Mouse (Mus musculus) heart, postnatal 14 days (tissue): ENCODE results near the gene Rnf151. TPM values are rescaled to one million over a fixed set of nuclear protein-coding genes. Genes with fewer than 3 reads are reported as not detected.
A peak's percentile ranks its signal among the peaks of the same experiment; 100 is the strongest.
"Not testable (repeated sequence)": the region's sequence is repeated elsewhere in the genome, so short reads cannot be mapped to it uniquely, and the experiment has no call there.

ENCODE experiments used
- DNase-seq, 2 experiments: peaks; one replicate each; pipeline ENCODE4 v3.0.0; 2021 to 2022
- intact Hi-C: fragments of 180-260 bp; cut with DNase I; formaldehyde crosslinking; loops from one replicate; pipeline ENCODE4 v1.15.1; 2025
- total RNA-seq, 2 experiments: library from RNA; stranded (reverse); gene quantifications; 2 replicates each; pipeline ENCODE4 v1.2.3; 2021

Rnf151 gene
- total RNA-seq, 2 experiments from 2014 or later: not detected

- intact Hi-C loops: no loop called here
These were observed 15.7 kb upstream of the Rnf151 start for GRCm38 (mm10) chr17:24733434-24734050.

GRCm38 (mm10) chr17:24732233-24732935, 14.5 kb upstream of the Rnf151 start:
- intact Hi-C loops: no loop called here

More at GRCm38 (mm10) chr17:24733434-24734050, 15.7 kb upstream of the Rnf151 start:
- DNase-seq: no peak

GRCm38 (mm10) chr17:24730787-24731186, 12.9 kb upstream of the Rnf151 start:
- no peak for DNase-seq
- intact Hi-C loops: no loop called here

More at GRCm38 (mm10) chr17:24732233-24732935, 14.5 kb upstream of the Rnf151 start:
- DNase-seq: peak; percentile 59 to 66

GRCm38 (mm10) chr17:24729067-24729466, 11.2 kb upstream of the Rnf151 start:
- DNase-seq: peak in 1 of 2 experiments; percentile 47
- intact Hi-C loops: no loop called here

GRCm38 (mm10) chr17:24728184-24728583, 10.3 kb upstream of the Rnf151 start:
- DNase-seq: no peak
- intact Hi-C loops: no loop called here

GRCm38 (mm10) chr17:24727618-24728017, 9.8 kb upstream of the Rnf151 start, which contains the start of gene Rpl3l:
Gene Rpl3l (plus strand): TSS chr17:24727820.
- peak; percentile 41 to 51 for DNase-seq
- intact Hi-C loops: no loop called here

GRCm38 (mm10) chr17:24725637-24726390, 8.0 kb upstream of the Rnf151 start:
- DNase-seq: no peak
- intact Hi-C loops: no loop called here

- peak; percentile 98 to 99 for DNase-seq
- intact Hi-C loops: no loop called here
These were observed 6.3 kb upstream of the Rnf151 start, which contains the start of gene Ndufb10 for GRCm38 (mm10) chr17:24724184-24724583. Gene Ndufb10 (minus strand): TSS chr17:24724478.

GRCm38 (mm10) chr17:24723881-24724180, 6.0 kb upstream of the Rnf151 start:
- DNase-seq: peak in 1 of 2 experiments; percentile 42
- intact Hi-C loops: no loop called here

- intact Hi-C loops: no loop called here
- no peak for DNase-seq
These were observed 5.4 kb upstream of the Rnf151 start for GRCm38 (mm10) chr17:24723122-24723880.

- intact Hi-C loops: no loop called here
- DNase-seq: no peak
These were observed 4.5 kb upstream of the Rnf151 start for GRCm38 (mm10) chr17:24722220-24722924.

- intact Hi-C loops: not testable (repeated sequence)
These were observed 3.6 kb upstream of the Rnf151 start for GRCm38 (mm10) chr17:24721383-24721955.

GRCm38 (mm10) chr17:24720616-24721015, 2.8 kb upstream of the Rnf151 start:
- DNase-seq: not testable (repeated sequence)

More at GRCm38 (mm10) chr17:24721383-24721955, 3.6 kb upstream of the Rnf151 start:
- not testable (repeated sequence) for DNase-seq

GRCm38 (mm10) chr17:24719494-24720222, 1.8 kb upstream of the Rnf151 start:
- DNase-seq: peak; percentile 97
- intact Hi-C loops: no loop called here

More at GRCm38 (mm10) chr17:24720616-24721015, 2.8 kb upstream of the Rnf151 start:
- intact Hi-C loops: not testable (repeated sequence)

GRCm38 (mm10) chr17:24718938-24719337, 1.1 kb upstream of the Rnf151 start:
- DNase-seq, intact Hi-C loops: not testable (repeated sequence)

GRCm38 (mm10) chr17:24716166-24716682, 1.6 kb downstream of the Rnf151 start:
- no peak for DNase-seq
- intact Hi-C loops: no loop called here

GRCm38 (mm10) chr17:24715556-24715955, 2.3 kb downstream of the Rnf151 start:
- DNase-seq: no peak
- intact Hi-C loops: no loop called here

GRCm38 (mm10) chr17:24708646-24709045, 9.2 kb downstream of the Rnf151 start:
- intact Hi-C loops: no loop called here
- DNase-seq: no peak
